Mouse (Mus musculus): ENCODE results near the gene Brd9. TPM values are rescaled to one million over a fixed set of nuclear protein-coding genes. Genes with fewer than 3 reads are reported as not detected.

Gene Brd9
- 71.1 and 113 TPM in 2 replicates for total RNA-seq (2017)

DNA sequence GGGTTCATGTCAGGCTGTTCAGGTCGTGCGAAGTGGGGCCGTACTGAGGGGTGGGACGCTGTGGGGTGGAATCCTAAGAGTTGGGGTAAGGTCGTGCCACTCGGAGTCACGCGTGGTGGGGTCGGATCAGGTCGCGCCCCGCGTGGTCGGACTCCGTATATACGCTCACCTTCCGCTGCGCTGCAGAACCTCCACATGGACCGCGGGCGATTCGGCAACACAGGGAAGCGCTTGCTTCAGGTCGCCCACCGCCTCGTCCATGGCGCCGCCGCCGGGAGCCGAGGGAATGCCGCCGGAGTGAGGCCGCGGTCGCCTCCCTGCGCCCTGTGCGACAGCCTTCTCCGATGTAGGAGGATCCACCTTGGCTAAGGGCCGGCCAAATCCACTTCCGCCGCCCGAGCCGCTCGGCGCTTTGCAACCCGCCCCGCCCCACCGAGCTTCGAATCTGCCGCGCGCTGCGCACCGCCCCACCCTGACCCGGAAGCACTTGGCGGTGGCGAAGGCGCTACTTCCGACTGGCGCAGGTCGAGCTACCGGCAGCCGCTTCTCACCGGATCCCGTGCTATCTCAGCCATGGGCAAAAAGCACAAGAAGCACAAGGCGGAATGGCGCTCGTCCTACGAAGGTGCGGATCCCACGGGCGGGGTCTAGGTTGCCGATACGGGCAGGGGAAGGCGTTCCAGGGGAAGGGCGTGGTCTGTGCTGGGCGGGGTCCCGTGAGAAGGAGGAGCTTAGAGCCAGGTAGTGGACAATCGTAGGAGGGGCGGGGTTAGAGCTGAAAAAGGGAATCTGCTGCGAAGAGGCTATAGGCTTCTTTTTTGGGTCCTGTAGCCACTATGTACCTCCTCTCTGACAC is at the start of gene Brd9, which contains the start of gene Trip13:
Gene Brd9 (plus strand): TSS at position 491 of the 856 bp plus-strand sequence.
Gene Trip13 (minus strand): TSS at position 464 of the 856 bp plus-strand sequence.
- peak; percentile 86 for ATAC-seq (replicated peaks; ENCODE audit: low read depth, poor library complexity, severe bottlenecking)

DNA sequence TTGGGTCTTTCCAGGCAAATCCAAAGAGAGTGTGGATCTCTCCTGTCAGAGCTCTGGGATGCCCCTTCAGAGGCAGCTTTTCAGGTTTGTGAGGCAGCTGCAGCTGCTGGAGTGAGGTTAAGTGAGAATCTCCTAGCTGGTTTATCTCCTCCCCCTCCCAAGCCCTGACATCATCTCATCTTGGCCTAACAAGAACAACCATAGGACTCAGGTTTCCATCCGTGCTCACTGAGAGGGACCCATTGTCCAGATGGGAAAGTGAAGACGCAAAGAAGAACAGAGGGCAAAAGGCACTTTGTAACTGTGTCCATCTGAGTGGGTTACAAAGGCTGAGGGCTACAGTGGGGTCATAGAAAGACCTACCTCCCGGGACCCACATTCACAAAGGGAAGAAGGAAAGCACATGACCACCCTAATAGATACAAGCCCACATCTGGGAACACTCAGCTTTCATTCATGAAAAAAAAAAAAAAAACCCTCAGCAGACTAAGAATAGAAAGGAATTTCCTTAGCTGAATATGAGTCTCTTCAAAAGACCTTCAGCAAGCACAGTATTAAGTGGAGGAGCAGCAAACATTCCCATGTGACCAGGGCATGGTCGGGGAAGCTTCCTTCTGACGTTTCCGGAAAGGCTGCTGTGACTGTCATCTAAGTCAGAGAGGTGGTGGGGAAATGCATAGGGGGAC is 45.0 kb upstream of the Brd9 start:
- ATAC-seq (replicated peaks; ENCODE audit: low read depth, poor library complexity, severe bottlenecking) = no peak

DNA sequence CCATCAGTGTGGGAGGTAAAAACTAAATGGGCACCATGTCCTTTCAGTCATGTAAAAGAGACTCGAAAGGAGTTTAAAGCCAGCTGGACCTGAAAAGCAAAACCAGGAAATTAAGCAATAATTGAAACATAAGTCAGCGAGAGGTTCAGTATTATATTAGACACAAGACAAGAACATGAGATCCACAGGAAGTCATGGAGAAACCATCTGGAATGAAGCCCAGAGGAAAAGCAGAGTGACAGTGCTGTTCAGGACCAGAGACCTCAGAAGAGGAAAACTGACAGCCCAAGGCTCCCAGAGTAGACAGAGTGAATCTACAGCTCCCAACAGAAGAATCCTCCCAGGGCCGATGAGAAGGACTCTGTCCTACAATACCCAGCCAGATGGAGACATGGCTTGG is 40.0 kb upstream of the Brd9 start:
- no peak for ATAC-seq (replicated peaks; ENCODE audit: low read depth, poor library complexity, severe bottlenecking)

DNA sequence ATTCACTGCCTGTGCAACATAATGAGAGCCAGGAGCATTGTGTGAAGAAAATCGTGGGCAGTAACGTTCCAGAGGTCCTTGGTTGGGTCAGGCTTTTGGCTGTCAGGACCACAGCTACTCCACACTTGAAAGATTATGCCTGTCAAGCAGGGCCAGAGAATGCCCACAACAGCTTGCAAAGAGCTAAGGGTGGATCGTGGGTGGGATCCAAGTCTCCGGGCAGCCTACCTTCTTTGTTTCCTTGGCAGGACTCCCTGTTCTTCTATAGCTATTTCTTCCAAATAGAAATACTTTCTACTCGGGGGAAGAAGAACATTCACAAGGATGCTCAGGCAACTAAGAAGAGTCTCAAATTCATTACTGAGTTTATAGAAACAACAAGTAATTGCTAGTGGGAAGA is 30.5 kb upstream of the Brd9 start:
- no peak for ATAC-seq (replicated peaks; ENCODE audit: low read depth, poor library complexity, severe bottlenecking)

DNA sequence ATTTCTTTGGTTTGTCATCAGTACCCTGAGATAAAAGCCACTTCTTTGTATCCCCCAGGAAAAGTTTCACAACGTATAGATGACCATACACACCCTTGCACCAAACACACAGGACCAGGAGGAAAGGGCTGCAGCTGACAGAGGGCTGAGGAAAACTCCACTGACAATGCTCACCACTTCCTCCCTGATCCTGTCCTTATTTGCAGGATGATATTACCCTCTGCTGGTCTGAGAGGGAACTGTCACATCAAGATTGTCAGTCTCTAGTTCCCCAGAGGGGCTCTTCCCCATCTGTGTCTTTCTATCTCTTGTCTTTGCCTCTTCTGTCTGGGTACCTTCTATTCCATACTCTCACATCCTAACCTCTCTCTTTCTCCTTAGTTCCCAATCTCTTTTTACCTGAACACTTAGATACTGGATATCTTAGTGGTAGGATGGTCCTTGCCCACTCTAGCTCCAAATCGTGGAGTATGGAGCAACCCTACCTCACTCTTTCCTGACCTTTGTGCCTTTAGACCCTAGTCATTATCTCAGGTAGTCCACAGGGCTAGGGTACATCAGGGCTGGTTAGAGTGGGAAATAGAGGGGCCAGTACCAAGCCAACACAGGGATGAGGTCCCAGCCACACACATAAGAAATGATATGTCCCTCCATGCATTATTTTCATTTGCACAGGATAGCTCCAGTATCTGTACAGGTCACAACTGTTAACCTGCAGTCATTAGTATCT is 29.8 kb upstream of the Brd9 start:
- peak; percentile 98 for ATAC-seq (replicated peaks; ENCODE audit: low read depth, poor library complexity, severe bottlenecking)

DNA sequence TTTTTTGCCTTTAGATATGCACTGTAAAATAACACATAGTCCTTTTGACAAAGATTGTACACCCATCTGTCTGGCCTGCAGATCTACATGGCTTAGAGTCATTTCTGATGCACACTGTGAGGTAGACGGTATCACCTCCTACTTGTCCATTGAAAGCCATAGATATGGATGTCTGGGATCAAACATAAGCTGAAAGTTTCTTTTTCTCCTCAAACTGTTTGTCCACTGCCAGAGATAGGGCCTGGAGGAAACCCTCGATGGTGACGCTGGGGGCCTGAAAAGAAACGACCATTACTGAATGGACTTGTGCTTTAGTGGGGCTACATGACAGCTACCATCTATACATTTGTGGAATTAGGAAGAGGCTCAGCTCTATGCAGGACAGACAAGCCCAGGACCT is 24.5 kb upstream of the Brd9 start:
- ATAC-seq (replicated peaks; ENCODE audit: low read depth, poor library complexity, severe bottlenecking) = no peak

DNA sequence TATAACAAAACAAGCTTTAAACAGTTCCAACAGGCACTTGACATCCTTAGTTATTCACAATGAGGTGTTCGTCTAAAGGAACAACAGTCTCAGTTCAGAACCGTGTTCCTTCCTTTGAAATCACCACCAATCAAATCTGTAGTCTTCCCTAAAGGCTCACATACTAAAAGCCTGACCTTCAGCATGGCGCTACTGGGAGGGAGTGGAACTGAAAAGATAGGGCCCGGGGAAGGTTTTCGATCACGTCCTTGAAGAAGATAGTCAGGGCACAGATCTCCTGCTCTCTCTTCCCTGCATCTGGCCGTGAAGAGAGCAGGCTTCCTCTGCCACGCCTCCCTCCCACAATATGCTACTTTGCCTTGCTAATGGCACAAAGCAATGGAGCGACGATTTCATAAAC is 5.4 kb upstream of the Brd9 start:
- ATAC-seq (replicated peaks; ENCODE audit: low read depth, poor library complexity, severe bottlenecking) = no peak

DNA sequence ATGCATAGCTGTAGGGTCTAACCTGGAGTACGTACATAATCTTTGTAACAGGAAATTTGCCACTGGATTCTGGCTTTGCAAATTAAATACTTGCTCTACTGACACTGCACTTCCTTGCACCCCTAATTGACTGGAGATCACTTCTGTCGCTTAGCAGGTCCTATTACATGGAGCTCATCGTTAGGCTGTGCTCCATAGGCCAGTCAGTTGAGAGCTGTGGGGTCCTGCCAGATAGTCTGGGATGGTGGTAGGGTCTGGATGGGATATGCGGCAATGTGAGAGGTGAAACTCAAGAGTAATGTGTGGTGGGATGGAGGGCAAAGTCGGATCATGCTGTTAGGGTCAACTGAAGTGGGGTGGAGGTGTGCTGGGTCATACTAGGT is 682 bp upstream of the Brd9 start:
- ATAC-seq (replicated peaks; ENCODE audit: low read depth, poor library complexity, severe bottlenecking) = peak; percentile 0; the same call in 1 of the 2 replicates

DNA sequence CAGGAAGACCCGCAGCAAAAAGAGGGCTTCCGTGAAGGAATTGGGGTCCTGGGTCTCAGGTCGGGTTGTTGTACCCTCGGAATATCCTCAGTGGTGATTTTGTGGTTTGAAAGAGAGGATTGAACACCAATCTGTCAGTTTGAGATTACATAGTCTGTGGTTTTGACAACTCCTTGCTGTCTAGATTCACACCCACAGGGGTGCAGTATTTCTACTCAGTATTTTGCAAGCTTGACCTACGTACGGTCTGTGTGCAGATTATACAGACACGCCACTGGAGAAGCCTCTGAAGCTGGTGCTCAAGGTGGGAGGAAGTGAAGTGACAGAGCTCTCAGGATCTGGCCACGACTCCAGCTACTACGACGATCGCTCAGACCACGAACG is 558 bp downstream of the Brd9 start:
- ATAC-seq (replicated peaks; ENCODE audit: low read depth, poor library complexity, severe bottlenecking) = peak; percentile 65

DNA sequence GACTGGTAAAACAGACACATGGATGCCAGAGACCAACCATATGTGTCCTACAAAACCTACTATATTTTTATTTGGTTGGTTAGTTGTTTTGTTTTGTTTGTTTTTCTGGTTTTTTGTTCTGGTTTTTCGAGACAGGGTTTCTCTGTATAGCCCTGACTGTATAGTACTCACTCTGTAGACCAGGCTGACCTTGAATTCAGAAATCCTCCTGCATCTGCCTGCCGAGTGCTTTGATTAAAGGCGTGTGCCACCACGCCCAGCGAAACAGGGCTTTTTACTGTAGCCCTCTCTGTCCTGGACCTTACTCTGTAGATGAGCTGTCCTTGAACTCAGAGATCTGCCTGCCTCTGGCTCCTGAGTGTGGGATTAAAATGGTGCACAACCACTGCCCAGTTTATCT is 1.5 kb downstream of the Brd9 start:
- ATAC-seq (replicated peaks; ENCODE audit: low read depth, poor library complexity, severe bottlenecking) = no peak

DNA sequence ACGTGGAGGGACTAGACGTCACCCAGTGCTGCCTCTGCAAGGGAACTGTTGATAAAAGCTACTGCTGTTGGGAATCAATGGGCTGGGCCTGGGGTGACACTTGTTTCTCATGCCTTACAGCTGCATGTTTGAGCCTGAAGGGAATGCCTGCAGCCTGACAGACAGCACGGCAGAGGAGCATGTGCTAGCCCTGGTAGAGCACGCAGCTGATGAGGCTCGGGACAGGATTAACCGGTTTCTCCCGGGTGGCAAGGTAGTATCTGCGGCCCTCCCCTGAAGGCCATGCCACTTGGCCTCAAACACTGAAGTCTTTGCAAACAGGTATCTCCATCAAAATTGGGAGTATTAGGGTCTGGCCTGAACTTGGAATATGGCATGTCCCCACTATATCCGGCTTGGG is 7.0 kb downstream of the Brd9 start:
- no peak for ATAC-seq (replicated peaks; ENCODE audit: low read depth, poor library complexity, severe bottlenecking)

DNA sequence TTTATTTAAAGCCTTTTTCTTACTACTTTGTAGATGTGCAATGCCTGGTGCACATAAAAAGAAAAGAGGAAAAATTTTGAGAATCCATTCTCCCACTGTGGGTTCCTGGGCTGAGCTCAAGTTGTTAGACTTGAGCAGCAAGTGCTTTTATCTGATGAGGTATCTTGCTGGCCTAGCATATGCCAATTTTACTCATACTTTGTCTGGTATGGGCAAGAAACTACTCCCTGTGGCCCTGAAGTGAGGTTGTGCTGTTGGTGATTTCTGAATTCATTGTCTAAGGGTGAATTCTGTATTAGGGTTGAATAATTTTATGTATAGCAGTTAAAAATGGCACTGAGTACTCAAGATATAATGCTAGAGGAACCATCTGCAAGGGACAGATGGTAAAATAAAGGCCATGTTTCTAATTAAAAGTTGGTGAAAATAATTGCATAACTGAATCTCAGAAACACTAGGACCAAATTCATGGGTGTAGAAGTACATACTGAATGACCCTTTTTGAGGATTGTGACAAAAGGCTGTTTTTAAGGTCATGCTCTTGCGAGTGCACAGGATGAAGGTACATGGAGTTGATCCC is 16.0 kb downstream of the Brd9 start:
- no peak for ATAC-seq (replicated peaks; ENCODE audit: low read depth, poor library complexity, severe bottlenecking)

DNA sequence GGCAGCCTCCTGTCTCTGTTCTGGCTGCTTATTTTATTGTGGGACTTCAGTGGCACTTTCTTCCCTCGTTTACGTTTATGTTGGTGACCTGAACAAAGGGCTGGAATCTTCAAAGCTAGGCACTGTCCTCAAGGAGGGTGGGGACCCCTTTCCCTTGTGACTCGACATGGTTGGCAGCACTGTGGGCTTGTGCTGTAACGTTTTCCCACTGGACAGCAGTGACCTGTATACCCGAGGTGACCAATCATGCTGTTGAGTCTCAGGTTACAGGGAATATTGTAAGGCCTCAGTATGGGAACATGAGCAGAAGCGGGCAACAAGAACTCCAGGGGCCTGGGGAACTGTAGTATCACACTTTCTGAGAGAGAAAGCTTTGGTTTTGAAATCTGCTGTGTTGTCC is 17.1 kb downstream of the Brd9 start:
- ATAC-seq (replicated peaks; ENCODE audit: low read depth, poor library complexity, severe bottlenecking) = no peak

DNA sequence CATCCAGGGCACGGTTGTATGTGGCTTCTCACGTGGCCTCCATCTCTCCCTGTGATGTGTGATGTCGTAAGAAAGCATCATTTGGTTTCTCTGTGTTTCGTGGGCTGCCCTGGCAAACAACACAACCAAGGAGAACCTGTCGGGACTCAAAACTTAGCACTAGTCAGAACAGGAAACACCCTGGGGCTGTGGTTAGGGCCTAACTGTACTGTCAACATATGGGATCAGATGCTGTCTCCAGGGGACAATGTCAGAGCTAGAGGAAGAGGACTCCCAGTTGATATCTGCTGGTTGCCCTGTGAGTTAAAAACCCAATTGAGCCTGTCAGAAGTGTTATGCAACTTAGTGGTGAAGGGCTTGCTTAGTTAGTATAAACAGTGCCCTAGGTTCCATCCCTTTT is 17.9 kb downstream of the Brd9 start:
- ATAC-seq (replicated peaks; ENCODE audit: low read depth, poor library complexity, severe bottlenecking) = peak; percentile 94

DNA sequence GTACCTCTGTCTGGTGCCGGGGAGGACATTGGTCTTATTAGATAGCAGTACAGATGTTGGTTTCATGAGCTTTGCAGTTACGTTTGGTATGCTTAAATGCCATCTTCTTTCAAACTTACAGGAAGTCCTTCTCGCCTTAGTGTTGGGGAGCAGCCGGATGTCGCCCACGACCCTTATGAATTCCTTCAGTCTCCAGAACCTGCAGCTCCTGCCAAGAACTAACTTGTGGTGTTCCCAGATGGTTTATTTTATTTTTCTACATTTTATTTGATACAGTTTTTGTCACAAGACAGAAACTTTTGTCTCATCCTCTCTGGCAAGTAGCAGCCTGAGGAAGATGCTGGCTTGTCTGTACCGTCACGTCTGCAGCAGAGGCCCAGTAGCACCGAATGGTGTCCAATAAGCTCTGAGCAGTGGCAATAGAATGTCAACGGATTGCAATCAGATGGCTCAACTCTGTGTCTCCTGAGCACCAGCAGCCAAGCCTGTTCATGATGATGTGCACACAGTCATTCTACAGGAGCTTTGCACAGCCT is 22.6 kb downstream of the Brd9 start:
- no peak for ATAC-seq (replicated peaks; ENCODE audit: low read depth, poor library complexity, severe bottlenecking)

DNA sequence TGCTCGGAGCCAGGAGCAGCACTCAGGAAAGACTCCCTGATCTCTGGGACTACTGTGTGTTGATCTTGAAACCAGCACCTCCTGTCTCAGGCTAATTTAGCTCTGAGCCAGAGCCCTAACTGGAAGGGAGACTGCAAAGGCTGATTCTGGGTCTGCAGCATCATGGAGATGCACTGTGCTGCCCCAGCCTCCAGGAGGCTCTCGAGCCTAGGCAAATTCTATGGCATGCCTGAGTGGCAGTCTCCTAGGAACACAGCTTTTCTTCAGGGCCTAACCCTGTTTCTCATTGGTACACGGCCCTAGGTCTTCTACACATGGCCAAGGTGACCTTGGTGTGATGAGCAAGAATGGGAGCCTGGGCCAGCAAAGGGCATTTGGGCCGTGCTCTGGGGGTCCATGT is 23.6 kb downstream of the Brd9 start:
- ATAC-seq (replicated peaks; ENCODE audit: low read depth, poor library complexity, severe bottlenecking) = no peak

DNA sequence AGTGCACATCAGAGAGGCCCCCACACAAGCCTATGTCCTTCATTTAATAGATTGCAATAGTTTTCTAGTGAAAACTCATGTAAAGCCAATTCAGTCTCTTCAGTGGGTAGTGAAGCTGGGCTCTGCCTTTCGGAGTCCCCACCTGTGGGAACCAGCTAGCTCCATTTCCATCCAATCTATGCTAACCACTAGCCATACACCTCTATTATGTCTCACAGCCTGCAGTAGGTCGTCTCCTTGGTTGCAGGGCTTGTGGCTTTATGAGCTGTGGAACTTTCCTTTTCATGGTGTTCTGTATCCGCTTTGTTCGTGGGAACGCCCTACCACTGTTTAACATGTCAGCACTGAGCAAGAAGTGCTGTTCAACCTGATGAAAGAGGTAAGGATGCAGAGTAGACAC is 25.9 kb downstream of the Brd9 start, which contains the start of gene Zdhhc11:
Gene Zdhhc11 (plus strand): TSS at position 301 of the 400 bp plus-strand sequence.
- no peak for ATAC-seq (replicated peaks; ENCODE audit: low read depth, poor library complexity, severe bottlenecking)

DNA sequence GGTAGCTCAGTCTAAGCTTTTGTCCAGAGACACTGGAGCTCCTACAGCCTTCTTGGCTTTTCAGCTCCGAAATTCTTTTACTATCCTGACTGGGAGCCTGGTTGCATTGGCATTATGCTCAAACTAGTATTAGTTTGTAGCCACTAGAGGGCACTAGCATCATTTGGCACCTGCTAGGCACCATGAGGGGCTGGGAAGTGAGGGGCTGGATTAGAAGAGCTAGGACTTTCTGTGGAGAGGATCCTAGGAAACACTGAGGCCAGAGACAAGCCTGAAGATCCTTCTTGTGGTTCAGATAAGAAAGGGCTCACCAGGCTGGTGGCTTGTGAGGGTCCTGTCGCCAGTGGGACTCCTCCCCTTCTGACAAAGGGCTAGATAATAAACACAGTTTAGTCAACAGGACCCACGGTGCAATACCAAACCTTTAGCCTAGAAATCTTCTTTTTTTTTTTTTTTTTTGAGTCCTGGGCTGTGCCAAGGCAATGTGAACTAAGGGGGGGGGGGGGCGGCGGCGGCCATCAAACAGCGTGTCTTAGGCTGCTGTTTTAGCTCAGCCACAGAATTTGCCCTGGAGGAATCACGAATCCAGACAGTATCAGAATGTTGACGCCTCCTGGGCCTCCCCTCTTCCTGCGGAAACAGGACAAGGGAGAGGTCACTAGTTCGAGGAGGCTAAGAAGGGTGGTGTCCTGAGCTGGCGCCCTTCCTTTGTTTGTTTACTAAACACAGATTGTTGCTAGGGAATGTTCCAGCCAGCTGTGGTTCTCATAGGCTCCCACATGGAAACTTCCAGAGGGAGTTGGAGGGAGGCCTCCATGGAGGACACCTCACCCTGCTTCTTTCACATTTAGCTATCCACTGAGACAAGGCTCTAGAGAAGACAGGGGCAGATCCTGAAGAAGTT is 33.2 kb downstream of the Brd9 start:
- ATAC-seq (replicated peaks; ENCODE audit: low read depth, poor library complexity, severe bottlenecking) = peak; percentile 91

DNA sequence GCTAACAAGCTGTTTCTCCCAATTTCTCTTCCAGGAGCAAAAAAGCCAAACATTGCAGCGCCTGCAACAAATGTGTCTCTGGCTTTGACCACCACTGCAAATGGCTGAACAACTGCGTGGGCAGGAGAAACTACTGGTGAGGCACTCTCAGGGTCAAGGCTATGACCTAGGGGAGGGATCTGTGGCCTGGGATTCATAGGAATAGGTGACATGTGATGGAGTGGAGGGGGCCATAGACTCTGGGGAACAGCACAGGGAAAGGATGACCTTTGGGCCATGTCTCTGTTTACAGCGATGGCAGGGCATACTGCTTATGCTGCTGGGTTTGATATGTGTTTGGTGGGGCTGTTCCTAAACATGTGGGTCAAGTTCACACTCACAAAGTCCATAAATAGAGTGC is 36.9 kb downstream of the Brd9 start:
- ATAC-seq (replicated peaks; ENCODE audit: low read depth, poor library complexity, severe bottlenecking) = no peak
